Mouse (Mus musculus) limb, embryonic 12.5 days (tissue): Measurements from ENCODE around the gene Reep3. TPM values are rescaled to one million over a fixed set of nuclear protein-coding genes. Genes with fewer than 3 reads are reported as not detected.

Source experiments
- ATAC-seq: fragments of 200-750 bp; cut with Nextera tagmentation; 2 replicates; pipeline ENCODE4 v1.8.0; 2017; ENCODE audit warnings: low read depth, moderate TSS enrichment; ENCODE audit not compliant: insufficient number of reproducible peaks, insufficient read depth, low FRiP score, low TSS enrichment
- H3K27ac ChIP-seq: fragments of 300-500 bp; sonication (generic); 2 replicates; pipeline ENCODE4 v1.5.1; 2016; ENCODE audit warnings: mild to moderate bottlenecking, moderate library complexity
- H3K27me3 ChIP-seq: fragments of 300-500 bp; sonication (generic); 2 replicates; pipeline ENCODE4 v1.6.1; 2016; ENCODE audit warnings: mild to moderate bottlenecking, moderate library complexity
- H3K36me3 ChIP-seq: fragments of 300-500 bp; sonication (generic); 2 replicates; pipeline ENCODE4 v1.6.1; 2016; ENCODE audit warnings: mild to moderate bottlenecking, moderate library complexity
- H3K4me1 ChIP-seq: fragments of 300-500 bp; sonication (generic); replicated peaks from 2 replicates; pipeline ENCODE4 v1.6.1; 2016
- H3K4me2 ChIP-seq: fragments of 300-500 bp; sonication (generic); 2 replicates; pipeline ENCODE4 v1.6.1; 2016; ENCODE audit warnings: mild to moderate bottlenecking, moderate library complexity
- H3K4me3 ChIP-seq: fragments of 300-500 bp; sonication (generic); replicated peaks from 2 replicates; pipeline ENCODE4 v1.5.1; 2016; ENCODE audit warnings: mild to moderate bottlenecking
- H3K9ac ChIP-seq: fragments of 300-500 bp; sonication (generic); replicated peaks from 2 replicates; pipeline ENCODE4 v1.6.1; 2016; ENCODE audit warnings: mild to moderate bottlenecking, moderate library complexity
- H3K9me3 ChIP-seq: fragments of 300-500 bp; sonication (generic); 2 replicates; pipeline ENCODE4 v1.6.1; 2016; ENCODE audit warnings: mild to moderate bottlenecking, moderate library complexity
- WGBS: fragments of 180-500 bp; shearing (Covaris S2); methylation state at CpG from one replicate; pipeline ENCODE4 v1.1.7; 2016; 5-methylcytosine and 5-hydroxymethylcytosine counted together
- polyA plus RNA-seq: library from polyadenylated mRNA; unstranded; fragments of >200 nt; fragmentation: Nextera tagmentation; extraction: Ambion mirVana; gene quantifications from 2 replicates; pipeline ENCODE4 v1.2.1, GENCODE M21; 2016

Reep3 gene
- polyA plus RNA-seq, 1 experiment from 2014 or later = 33.3 TPM

- 64% methylated on average over 4 of the region's 4 CpGs for WGBS
- no peak for ATAC-seq
- no peak overlapping the region for H3K27ac ChIP-seq
Observed at GRCm38 (mm10) chr10:66968541-66968940, 128.2 kb downstream of the Reep3 start.

GRCm38 (mm10) chr10:66966391-66967109 is 130.2 kb downstream of the Reep3 start:
- Histone ChIP-seq H3K4me3 (no peak overlapping the region), H3K9me3 (peaks cover 4% of the 10 kb centered on the region; the same call in 1 of the 2 replicates), H3K4me1 (peaks cover 12% of the 10 kb centered on the region; the same call in 1 of the 2 replicates), H3K27me3 (no peaks in the 10 kb centered on the region), H3K4me2 (no peak overlapping the region), H3K36me3 (no peaks in the 10 kb centered on the region), H3K9ac (no peak overlapping the region), H3K27ac (peak overlapping the region; percentile 83)
- 50% methylated on average over 9 of the region's 9 CpGs for WGBS
- ATAC-seq = no peak

More at GRCm38 (mm10) chr10:66968541-66968940, 128.2 kb downstream of the Reep3 start:
- H3K27me3 ChIP-seq = no peaks in the 10 kb centered on the region
- H3K4me1 ChIP-seq = peaks cover 19% of the 10 kb centered on the region
- H3K36me3 ChIP-seq = no peaks in the 10 kb centered on the region
- no peak overlapping the region for H3K4me2 ChIP-seq
- H3K9ac ChIP-seq = no peak overlapping the region
- H3K4me3 ChIP-seq = no peak overlapping the region
- peaks cover 4% of the 10 kb centered on the region; the same call in 1 of the 2 replicates for H3K9me3 ChIP-seq

GRCm38 (mm10) chr10:66960136-66960535 is 136.6 kb downstream of the Reep3 start:
- Histone ChIP-seq H3K9ac (no peak overlapping the region), H3K9me3 (no peaks in the 10 kb centered on the region), H3K27me3 (no peaks in the 10 kb centered on the region), H3K36me3 (no peaks in the 10 kb centered on the region), H3K4me1 (no peaks in the 10 kb centered on the region), H3K4me3 (no peak overlapping the region), H3K4me2 (no peak overlapping the region), H3K27ac (no peak overlapping the region)
- ATAC-seq = no peak
- WGBS = 80% methylated on average over 8 of the region's 8 CpGs

Other genes with a start within 250 kb of the Reep3 start
- gene Jmjd1c, start 820 bp downstream of the Reep3 start, polyA plus RNA-seq = 43.8 and 47.5 TPM in 2 replicates
- gene Nrbf2, start 188.4 kb upstream of the Reep3 start, polyA plus RNA-seq = 41.3 and 42.5 TPM in 2 replicates